Mouse (Mus musculus): ENCODE data around the gene Pdx1. TPM values are rescaled to one million over a fixed set of nuclear protein-coding genes. Genes with fewer than 3 reads are reported as not detected.
A peak's percentile ranks its signal among the peaks of the same experiment; 100 is the strongest.

Gene Pdx1
- total RNA-seq, 2 experiments from 2014 or later, result not detected

DNA sequence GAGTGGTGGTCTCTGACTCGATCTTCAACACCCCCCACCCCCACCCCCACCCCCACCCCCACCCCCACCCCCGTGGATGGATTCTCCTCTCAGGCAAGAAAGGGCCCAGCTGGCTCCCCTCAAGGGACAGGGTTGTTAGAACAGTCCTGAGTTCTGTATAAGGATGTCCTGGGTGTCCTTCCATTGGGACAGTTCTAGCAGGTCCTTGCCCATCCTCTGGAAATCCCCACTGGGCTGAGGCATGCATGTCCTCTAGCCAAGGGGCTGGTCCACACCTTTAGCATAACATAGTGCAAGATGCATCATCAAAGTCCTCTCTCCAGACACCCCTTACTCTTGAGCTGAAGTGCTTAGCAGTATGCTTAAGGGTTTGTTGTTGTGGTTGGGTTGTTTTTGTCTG is 40.0 kb downstream of the Pdx1 start:
- DNase-seq, result no peak

- no peak for DNase-seq
Observed at GRCm38 (mm10) chr5:147312830-147313685, 43.3 kb downstream of the Pdx1 start.

GRCm38 (mm10) chr5:147314646-147315431 is 45.1 kb downstream of the Pdx1 start:
- DNase-seq, result peak; percentile 66 to 76

DNA sequence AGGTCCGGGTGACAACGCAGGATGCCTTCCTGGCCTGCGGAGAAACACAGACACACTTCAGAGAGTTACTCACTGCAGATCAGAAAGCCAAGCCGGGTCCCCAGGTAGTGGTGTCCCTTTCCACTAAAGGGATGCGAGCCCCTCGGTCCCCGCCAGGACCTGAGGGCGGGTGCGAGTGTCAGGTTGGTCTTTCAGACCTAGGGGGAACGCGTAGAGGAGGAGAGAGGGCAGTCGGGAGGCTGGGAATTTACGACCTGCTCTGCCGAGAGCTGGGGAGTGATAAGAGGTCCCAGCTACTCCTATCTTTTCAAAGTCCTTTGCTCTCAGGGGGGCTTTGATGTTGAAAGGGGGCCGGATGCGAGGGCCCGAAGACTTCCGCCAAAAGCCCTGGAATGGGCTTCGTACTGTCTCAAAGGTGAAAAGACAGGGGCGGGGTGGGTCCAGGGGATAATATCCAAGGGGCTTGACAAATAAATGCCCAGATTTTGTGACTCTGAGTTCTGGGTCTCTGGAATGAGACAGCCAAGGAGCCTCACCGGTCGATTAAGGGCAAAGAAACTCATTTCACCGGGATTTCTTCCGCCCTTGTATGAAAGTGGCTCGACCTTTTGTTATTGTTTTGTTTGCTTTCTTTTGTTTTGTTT is 45.8 kb downstream of the Pdx1 start:
- DNase-seq, result no peak

DNA sequence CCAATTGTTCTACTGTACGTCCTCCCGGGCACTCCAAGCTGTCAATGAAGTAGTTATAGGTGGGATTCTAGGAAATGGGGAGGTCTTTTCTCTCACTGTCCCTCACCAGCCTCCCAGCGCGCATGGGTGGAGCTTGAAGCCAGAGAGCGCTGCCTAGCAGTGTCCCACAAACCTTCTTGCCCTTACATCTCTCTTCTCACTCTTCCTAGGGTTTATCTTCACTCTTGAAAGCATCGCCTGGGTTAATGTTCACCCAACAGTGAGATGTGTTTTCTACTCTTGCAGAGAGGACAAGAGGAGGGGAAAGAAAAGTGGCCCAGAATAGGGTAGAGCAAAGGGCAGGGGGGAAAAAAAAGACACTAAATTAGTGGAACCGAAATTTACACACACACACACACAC is 47.6 kb downstream of the Pdx1 start:
- no peak for DNase-seq

DNA sequence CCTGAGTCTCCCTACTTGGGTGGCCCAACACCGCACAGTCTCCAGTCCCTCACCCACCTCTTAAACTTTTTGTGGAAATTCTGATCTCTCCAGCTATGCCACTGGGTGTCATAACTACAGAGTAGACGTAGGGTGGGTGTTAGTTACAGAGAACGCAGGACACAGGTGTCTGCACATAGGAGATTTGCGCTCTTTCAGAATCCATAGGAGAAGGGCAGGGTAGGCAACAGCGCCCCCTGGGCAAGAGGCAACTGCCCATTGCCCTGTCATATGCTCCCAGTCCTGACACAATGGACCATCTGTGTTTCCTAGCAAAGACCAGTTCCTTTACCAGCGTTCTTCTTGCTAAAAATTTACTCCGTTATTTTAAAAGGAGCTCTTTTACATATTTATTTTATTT is 48.2 kb downstream of the Pdx1 start:
- DNase-seq, result peak; percentile 7 to 30

DNA sequence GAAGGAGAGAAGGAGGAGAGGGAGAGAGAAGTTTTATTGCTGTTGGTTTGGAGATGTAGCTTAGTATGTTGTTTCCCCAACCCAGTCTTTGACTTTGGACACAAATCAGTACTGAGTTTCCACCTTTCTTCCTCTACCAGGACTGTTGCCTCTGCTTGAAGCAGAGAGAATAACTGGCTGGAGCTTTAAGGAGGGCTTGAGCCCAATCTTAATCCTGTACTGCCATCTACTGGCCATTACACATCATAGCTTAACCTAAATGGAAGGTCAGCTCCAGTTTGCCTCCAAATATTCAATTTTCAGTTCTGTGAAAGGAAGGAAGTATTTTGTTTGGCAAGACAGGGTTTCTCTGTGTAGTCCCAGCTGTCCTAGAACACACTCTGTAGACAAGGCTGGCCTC is 49.9 kb downstream of the Pdx1 start:
- DNase-seq, result peak in 1 of 2 experiments; percentile 38

- no peak for DNase-seq
Observed at GRCm38 (mm10) chr5:147322183-147322582, 52.4 kb downstream of the Pdx1 start, which contains the start of gene Urad. TSS of gene Urad (minus strand) at chr5:147322440.

DNA sequence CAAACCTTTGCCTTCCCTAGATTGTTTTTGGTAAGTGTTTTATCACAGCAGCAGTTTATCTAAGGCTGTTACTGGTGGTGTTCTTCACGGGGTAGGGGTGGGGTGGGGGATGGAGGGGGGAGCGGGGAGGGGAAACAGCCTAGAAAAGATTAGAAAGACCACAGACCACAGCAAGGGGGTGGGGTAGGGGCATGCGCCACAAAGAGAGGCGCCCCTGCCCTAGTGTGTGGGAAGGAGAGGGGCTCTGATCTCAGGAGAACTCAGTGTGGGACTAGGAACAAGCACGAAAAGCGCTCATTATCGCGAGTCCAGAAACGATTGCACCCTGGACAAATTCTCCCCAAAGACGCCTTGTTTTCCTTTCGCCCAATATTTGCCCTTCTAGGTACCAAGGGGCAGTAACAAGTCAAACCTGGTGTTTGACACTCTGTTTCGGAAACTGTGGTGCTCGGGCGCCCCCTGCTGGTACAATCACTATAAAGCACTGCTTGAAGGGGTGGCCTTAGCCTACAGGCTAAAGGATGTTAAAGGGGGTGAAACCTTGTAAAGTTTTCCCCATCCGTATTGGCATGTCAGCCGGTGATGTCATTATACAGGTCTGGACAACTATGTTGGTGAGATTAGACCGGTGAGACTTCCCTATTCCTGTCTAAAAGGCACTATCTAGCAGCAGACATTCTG is 53.6 kb downstream of the Pdx1 start:
- peak; percentile 76 to 80 for DNase-seq

Small RNA genes lying within 50 kb of the gene (microRNA-seq; reads per million reads assigned to microRNA genes)
- gene Mir7k, result 1.2 reads per million

Other genes starting within 250 kb of the Pdx1 start
- 10 to 100 TPM; 11.8 to 17.3 TPM for gene Lnx2, start 193.4 kb upstream of the Pdx1 start, total RNA-seq (2021)
- 100 to 1,000 TPM; 127 to 139 TPM for gene Polr1d, start 192.9 kb upstream of the Pdx1 start, total RNA-seq (2021)
- not detected for gene Gsx1, start 81.3 kb upstream of the Pdx1 start, total RNA-seq (2021)
- not detected for gene Cdx2, start 37.3 kb downstream of the Pdx1 start, total RNA-seq (2021)
- 1 to 10 TPM in 1 of 2 experiments, not detected in 1; 3.7 TPM for gene Urad, start 52.5 kb downstream of the Pdx1 start, total RNA-seq (2021)
- under 1 TPM in 1 of 2 experiments, not detected in 1; 0.43 TPM for gene Flt3, start 130.5 kb downstream of the Pdx1 start, total RNA-seq (2021)
- gene Pan3, start 160.2 kb downstream of the Pdx1 start, total RNA-seq (2021), result 100 to 1,000 TPM in 1 of 2 experiments, 10 to 100 TPM in 1; 92.1 to 101 TPM

All from adrenal gland, postnatal 36 days (tissue).